Mouse (Mus musculus): ENCODE data around the gene Srl. TPM values are rescaled to one million over a fixed set of nuclear protein-coding genes. Genes with fewer than 3 reads are reported as not detected.

The Srl gene
- total and polyA plus RNA-seq, 3 experiments: 14.6 to 15.3 TPM; not detected in 1

DNA sequence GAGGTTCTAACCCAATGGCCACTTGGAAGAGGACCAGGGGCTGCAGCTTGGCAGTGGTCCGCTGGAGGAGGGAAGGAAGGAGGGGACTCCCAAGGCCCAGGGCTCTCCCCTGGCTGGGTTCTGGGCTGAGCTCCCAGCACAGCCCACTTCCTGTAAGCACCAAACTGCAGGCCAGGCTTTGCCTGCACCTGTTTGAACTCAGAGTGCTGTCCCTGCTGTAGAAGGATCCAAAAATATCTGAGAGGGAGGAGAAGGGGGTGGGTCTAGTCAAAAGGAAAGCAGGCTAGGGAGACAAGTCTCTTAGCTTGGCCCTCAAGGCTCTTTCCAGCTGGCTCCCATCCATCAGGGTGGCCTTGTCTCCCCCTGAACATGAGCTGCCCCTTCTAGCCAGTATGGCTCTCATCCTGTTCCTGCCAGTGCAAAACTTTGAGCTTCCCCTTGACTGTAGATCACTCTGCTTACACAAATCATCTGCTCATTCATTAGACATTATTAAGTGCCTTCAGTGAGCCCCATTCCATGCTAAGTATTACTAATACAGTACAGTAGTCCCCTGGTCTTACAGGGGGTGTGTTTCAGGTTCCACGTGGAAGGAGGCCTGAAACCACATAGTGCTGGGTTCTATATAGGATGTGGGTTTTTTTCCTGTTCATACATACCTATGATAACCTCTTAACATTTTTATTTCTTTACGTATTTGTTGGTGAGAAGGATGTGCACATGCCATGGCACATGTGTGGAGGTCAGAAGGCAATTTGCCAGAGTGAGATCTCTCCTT is 28.8 kb downstream of the Srl start:
- Histone ChIP-seq H3K9me3 (replicated peaks; ENCODE audit: insufficient read depth, low read length) (no peaks in the 10 kb centered on the region), H3K27me3 (ENCODE audit: control insufficient read depth in 1 of 2, insufficient read depth in 2 of 2, low read length in 2 of 2) (no peaks in the 10 kb centered on the region), H3K36me3 (ENCODE audit: control insufficient read depth in 1 of 2, insufficient read depth in 2 of 2, low read length in 2 of 2) (no peaks in the 10 kb centered on the region), H3K9ac (ENCODE audit: control insufficient read depth, low read depth, low read length, poor library complexity, severe bottlenecking) (no peak overlapping the region), H3K79me2 (ENCODE audit: control insufficient read depth, insufficient read depth, low read length, poor library complexity) (no peaks in the 10 kb centered on the region), H3K4me1 (ENCODE audit: control insufficient read depth in 1 of 2, insufficient read depth in 2 of 2, low read length in 2 of 2) (no peaks in the 10 kb centered on the region), H3K27ac (ENCODE audit: control insufficient read depth, low read depth, low read length) (no peak overlapping the region), H3K4me3 (ENCODE audit: control insufficient read depth in 1 of 2, insufficient read depth in 1 of 2, low read depth in 2 of 2, low read length in 2 of 2) (no peak overlapping the region)
- TF ChIP-seq MAFK (IDR thresholded peaks at IDR 0.05; ENCODE audit: borderline replicate concordance, low read depth, low read length): no peak
- no peak for TF ChIP-seq MAZ (IDR thresholded peaks at IDR 0.05; ENCODE audit: low read depth, low read length)
- TF ChIP-seq KAT2A (conservative IDR thresholded peaks at IDR 0.05; ENCODE audit: low read depth, low read length): no peak
- no peak for TF ChIP-seq GABPA (IDR thresholded peaks at IDR 0.05; ENCODE audit: low read depth, low read length)
- no peak for TF ChIP-seq MAX (IDR thresholded peaks at IDR 0.05; ENCODE audit: low read length)
- no peak for TF ChIP-seq POLR2A (IDR thresholded peaks at IDR 0.05; ENCODE audit: control insufficient read depth in 1 of 2, insufficient read depth in 1 of 2, low read depth in 1 of 2, low read length in 2 of 2, poor library complexity in 1 of 2)
- TF ChIP-seq TCF12 (IDR thresholded peaks at IDR 0.05; ENCODE audit: low read depth, low read length): no peak
- no peak for TF ChIP-seq CHD1 (IDR thresholded peaks at IDR 0.05; ENCODE audit: low read depth, low read length)
- TF ChIP-seq ZKSCAN1 (IDR thresholded peaks at IDR 0.05; ENCODE audit: low read depth, low read length): no peak
- TF ChIP-seq RCOR1 (IDR thresholded peaks at IDR 0.05; ENCODE audit: low read depth, low read length): no peak
- no peak for TF ChIP-seq MYC (IDR thresholded peaks at IDR 0.05; ENCODE audit: low read depth, low read length)
- no peak for TF ChIP-seq JUND (IDR thresholded peaks at IDR 0.05; ENCODE audit: low read depth, low read length)
- DNase-seq (ENCODE audit: low read depth, low spot score): no peak

DNA sequence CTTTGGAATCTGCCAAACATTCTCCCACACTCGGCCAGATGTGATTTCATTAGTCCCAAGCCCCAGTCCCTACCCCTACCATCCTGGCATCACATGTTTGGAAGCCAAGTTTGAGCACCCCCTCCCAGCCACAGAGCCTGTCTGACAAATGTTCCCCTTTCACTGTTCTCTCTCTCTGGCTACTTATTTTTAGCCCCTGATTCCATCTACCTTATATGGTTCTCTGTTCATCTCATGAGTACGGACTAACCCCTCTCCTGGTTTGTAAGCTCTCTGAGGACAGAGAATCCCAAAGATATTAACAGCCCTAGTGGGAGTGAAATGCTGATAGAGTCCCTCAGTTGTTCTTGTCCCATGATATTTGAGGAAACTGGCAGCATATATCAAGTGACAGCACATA is 30.2 kb downstream of the Srl start:
- Histone ChIP-seq H3K9ac (ENCODE audit: control insufficient read depth, low read depth, low read length, poor library complexity, severe bottlenecking) (no peak overlapping the region), H3K27me3 (ENCODE audit: control insufficient read depth in 1 of 2, insufficient read depth in 2 of 2, low read length in 2 of 2) (no peaks in the 10 kb centered on the region), H3K4me3 (ENCODE audit: control insufficient read depth in 1 of 2, insufficient read depth in 1 of 2, low read depth in 2 of 2, low read length in 2 of 2) (no peak overlapping the region), H3K36me3 (ENCODE audit: control insufficient read depth in 1 of 2, insufficient read depth in 2 of 2, low read length in 2 of 2) (no peaks in the 10 kb centered on the region), H3K9me3 (replicated peaks; ENCODE audit: insufficient read depth, low read length) (no peaks in the 10 kb centered on the region), H3K27ac (ENCODE audit: control insufficient read depth, low read depth, low read length) (no peak overlapping the region), H3K79me2 (ENCODE audit: control insufficient read depth, insufficient read depth, low read length, poor library complexity) (no peaks in the 10 kb centered on the region), H3K4me1 (ENCODE audit: control insufficient read depth in 1 of 2, insufficient read depth in 2 of 2, low read length in 2 of 2) (no peaks in the 10 kb centered on the region)
- DNase-seq (ENCODE audit: low read depth, low spot score): no peak
- TF ChIP-seq MEF2A (IDR thresholded peaks at IDR 0.05; ENCODE audit: extremely low read depth, insufficient replicate concordance, low read depth, low read length, poor library complexity, severe bottlenecking): no peak
- no peak for TF ChIP-seq USF1 (IDR thresholded peaks at IDR 0.05; ENCODE audit: low read depth, low read length)
- no peak for TF ChIP-seq RCOR1 (IDR thresholded peaks at IDR 0.05; ENCODE audit: low read depth, low read length)
- no peak for TF ChIP-seq E2F4 (IDR thresholded peaks at IDR 0.05; ENCODE audit: borderline replicate concordance, low read depth, low read length)
- TF ChIP-seq MAZ (IDR thresholded peaks at IDR 0.05; ENCODE audit: low read depth, low read length): no peak
- TF ChIP-seq TBP (IDR thresholded peaks at IDR 0.05; ENCODE audit: low read depth, low read length): no peak
- no peak for TF ChIP-seq NELFE (IDR thresholded peaks at IDR 0.05; ENCODE audit: low read depth, low read length)
- no peak for TF ChIP-seq ZC3H11A (IDR thresholded peaks at IDR 0.05; ENCODE audit: low read depth, low read length)
- no peak for TF ChIP-seq MAX (IDR thresholded peaks at IDR 0.05; ENCODE audit: low read length)
- TF ChIP-seq GATA1 (IDR thresholded peaks at IDR 0.05; ENCODE audit: low read depth, low read length): no peak
- no peak for TF ChIP-seq TAL1 (IDR thresholded peaks at IDR 0.05; ENCODE audit: low read length)
- TF ChIP-seq ZMIZ1 (IDR thresholded peaks at IDR 0.05; ENCODE audit: low read depth, low read length): no peak

All from MEL (cell line).